Mouse (Mus musculus) frontal cortex, postnatal 10 days (tissue): ENCODE data around the gene Nfatc2.

Experiments
- DNase-seq, 2 experiments: peaks; one replicate each; pipeline ENCODE4 v3.0.0; 2022; ENCODE audit warnings: low spot score in 2 of 2, mixed read lengths in 1 of 2

The Nfatc2 gene

GRCm38 (mm10) chr2:168609653-168610248 is 8.3 kb upstream of the Nfatc2 start:
- DNase-seq = no peak

DNA sequence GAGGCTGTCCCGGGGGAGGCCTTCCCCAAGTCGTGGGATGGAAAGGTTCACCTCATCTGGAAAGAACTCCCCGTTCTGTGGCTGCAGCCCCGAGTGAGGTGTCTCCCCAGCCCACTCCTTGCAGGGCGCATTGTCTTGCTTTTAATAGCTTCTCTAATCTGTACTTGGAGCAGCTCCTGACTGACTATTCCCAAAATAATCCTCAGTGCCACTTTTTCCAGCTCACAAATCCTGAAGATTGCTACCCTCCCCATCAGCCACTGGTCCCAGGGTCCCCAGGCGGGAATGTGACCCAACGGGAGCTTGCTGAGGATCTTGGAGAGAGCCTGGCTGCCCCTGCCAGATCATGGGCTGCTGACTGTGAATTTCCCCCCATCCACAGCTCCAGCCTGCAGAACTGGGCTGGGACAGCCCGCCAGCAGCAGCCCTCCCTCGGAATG is 6.7 kb upstream of the Nfatc2 start:
- no peak for DNase-seq

DNA sequence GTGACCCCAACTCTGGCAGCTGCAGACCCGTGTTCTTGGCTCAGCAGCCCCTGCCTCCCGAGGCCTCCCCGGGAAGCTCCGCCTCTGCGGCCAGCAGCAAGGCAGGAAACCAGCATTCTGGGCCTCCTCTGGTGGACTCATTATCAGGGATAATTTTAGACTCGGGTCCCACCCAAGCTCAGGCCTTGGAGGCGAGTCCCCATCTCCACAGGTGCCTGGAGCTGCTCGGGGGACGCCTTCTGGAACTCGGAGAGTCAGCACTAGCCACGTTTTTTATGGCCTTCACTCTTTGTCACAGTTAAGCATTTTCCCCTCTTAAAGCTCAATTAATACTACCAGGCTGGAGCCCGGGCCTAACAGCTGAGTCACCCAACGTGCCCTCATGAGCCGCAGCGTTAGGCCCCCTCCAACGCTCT is 3.2 kb upstream of the Nfatc2 start:
- DNase-seq = no peak

DNA sequence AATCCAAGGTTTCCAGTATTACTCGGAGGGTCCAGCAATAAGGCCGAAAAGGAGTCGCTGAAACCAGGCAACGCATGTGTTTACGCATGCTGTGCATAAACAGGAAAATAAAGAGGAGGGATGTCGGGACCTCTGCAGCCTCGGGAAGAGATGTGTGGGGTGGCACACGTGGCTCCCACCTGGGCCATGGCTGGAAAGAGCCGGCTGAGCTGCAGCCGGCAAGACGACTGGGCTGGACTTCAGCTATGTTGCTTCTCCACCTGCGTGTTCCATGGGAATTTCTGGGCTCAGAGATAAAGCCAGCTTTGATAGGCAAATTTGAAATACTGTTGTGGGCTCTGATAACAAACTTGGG is 907 bp upstream of the Nfatc2 start:
- no peak for DNase-seq

DNA sequence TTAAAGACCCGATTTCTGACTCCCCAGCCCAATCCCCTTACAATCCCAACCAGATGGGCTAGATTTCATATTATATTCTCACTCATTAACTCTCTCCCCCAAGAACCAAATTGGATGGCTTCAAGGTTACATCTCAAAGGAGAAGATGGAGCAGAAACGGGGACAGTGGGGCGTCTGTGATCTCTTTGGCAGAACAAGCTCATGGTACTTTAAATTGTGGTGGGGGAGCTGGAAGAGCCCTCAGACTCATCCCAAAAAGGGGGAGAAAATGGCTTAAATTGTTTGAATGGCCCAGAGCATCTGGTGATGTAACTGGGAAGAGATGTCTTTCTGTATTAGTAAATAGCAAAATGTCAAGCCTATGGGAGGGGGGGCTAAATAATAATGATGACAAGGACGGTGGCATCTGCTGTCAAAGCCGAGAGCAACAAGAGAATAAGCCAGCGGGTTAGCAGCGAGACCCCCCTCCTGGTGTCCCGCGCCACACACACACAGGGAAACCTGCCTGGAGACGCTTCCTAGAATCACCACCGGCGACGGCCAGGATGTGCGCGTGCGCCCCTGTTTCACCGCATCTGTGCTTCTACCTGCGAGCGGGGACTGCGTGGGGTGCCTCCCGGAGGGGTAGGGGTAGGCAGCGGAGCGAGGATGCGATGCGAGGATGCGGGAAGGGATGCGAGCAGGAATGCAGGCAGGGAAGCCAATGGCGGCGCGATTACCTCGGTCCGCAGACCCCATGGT is 537 bp downstream of the Nfatc2 start:
- DNase-seq = peak; percentile 40 to 64

DNA sequence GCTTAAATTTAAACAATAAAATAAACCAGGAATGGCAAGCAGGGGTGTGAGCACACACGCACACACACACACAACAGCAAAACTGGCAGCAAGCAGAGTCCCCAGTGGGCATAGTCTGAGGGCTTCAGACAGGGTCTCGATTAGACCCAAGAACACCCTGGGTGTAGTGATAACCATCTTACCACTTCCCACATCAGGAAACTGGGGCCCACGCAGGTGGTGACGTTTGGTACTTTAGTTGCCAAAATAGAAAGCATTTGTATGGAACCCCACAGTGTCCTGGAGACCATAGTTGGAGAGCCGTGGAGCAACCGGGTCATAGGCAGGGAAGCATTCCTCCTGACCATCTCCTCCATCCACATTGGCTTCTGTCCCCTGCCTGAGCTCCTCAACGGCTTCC is 5.8 kb downstream of the Nfatc2 start:
- DNase-seq = no peak

GRCm38 (mm10) chr2:168593676-168594075 is 7.8 kb downstream of the Nfatc2 start:
- no peak for DNase-seq

DNA sequence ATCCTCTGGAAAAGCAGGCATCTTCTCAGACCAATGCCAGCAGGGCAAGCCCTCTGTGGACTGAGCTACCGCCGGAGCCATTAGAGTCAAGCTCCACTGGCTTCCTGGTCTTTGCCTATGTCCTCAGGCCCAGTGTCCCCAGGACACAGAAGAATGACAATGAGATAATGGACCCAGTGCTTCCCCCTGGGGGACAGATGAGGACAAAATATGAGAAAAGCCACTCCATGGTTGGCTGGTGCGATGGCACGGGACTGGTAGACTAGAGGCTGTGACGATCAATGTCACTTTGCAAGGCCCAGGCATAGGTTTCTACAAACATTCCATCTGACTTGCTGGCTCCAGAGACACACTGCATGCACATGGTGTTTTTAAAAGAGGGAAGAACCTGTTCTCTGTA is 8.5 kb downstream of the Nfatc2 start:
- no peak for DNase-seq

- DNase-seq = no peak
Observed at GRCm38 (mm10) chr2:168591076-168591475, 10.4 kb downstream of the Nfatc2 start.

GRCm38 (mm10) chr2:168590556-168590955 is 10.9 kb downstream of the Nfatc2 start:
- no peak for DNase-seq

- DNase-seq = no peak
Observed at GRCm38 (mm10) chr2:168590168-168590551, 11.3 kb downstream of the Nfatc2 start.

- no peak for DNase-seq
Observed at GRCm38 (mm10) chr2:168589368-168590167, 11.9 kb downstream of the Nfatc2 start.

GRCm38 (mm10) chr2:168588591-168589367 is 12.7 kb downstream of the Nfatc2 start:
- DNase-seq = no peak

- no peak for DNase-seq
Observed at GRCm38 (mm10) chr2:168587159-168587558, 14.3 kb downstream of the Nfatc2 start.

DNA sequence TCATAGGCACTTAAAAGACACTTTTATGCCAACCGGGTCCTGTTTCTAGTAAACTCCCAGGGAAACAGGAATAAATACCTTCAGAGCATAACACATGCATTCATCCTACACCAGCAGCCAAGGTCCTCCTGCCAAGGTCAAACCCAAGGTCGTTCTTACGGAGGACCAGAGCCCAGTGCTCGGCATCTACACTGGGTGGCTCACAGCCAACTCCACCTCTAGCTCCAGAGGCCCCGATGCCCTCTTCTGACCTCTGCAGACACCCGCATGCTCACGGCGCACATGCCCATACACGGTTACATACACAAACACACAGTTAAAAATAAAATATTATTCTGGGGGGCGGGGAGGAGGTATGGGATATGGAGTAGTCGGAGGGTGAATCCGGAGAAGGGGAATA is 14.9 kb downstream of the Nfatc2 start:
- no peak for DNase-seq

- DNase-seq = no peak
Observed at GRCm38 (mm10) chr2:168584857-168585256, 16.6 kb downstream of the Nfatc2 start.

DNA sequence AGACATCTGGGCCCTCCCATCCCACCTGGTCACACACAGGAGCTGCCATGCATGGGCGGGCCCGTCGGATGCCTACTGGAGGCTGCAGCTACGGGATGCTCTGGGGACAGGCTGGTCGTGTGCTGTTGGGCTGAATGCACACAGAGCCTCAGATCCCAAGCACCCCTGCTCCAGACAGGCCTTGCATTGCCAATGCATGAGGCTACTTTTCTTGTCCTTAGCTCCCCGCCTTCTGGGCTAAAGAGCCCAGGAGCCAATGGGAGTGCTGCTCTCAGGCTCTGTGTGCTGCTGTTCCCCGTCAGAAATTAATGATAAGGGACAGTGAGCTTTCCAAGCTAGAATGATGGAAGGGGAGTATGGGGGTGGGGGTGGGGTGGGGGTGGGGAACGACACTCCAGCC is 17.0 kb downstream of the Nfatc2 start:
- no peak for DNase-seq

GRCm38 (mm10) chr2:168583084-168583483 is 18.4 kb downstream of the Nfatc2 start:
- no peak for DNase-seq

GRCm38 (mm10) chr2:168581207-168581854 is 20.1 kb downstream of the Nfatc2 start:
- no peak for DNase-seq

DNA sequence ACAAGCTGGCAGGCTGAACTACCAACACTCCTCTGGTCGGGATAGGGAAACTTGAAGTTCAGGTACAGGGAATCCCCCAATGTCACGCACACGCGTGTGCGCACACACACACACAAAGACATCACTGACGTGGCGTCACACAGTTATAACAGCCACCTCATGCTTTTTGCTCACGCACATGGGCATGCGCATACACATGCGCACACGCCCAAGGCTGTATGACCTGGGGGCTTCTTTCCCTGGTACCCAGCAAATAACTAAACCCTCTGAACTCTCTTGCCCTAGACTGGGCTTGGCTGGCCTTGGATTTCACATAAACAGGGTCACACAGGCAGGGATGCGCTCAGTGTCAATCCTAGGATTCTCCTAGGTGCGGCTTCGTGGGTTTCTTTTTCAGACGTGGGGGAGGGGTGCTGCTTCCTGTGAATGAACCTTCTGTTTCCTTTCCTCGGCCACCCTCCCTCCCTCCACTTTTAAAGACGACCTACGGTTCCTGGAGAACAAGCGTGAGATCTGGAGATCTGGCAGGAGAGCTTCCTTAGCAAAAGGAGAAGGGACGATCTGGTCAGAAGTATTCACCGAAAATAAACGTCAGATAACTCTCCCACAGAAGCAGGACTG is 21.1 kb downstream of the Nfatc2 start:
- no peak for DNase-seq

DNA sequence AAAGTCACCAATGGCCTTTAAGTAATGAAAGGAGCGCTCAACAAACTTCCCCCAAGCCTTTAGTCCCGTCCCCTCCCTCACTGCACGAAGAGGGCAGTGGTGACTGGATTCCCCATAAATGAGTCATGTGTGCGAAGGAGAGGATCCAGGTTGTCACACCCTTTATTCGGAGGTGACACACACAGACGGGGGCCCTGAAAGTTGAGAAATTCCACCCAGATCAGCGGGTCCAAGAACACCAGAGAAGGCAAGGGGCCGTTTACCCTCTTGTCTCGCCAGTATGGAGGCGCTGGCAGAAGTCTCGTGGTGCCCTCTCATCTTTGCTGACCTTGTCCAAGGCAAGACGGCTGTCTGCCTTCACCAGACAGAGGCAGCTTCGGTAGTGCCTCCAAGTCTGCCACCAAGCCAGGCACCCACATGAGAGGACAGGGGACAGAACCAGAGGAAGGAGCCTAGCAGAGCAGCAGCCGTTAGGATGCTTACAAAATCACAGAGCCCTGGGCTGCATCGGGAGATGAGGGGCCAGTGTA is 21.8 kb downstream of the Nfatc2 start:
- DNase-seq = no peak
